Mouse (Mus musculus) hindbrain, embryonic 13.5 days (tissue): ENCODE measurements around the gene Med1. TPM values are rescaled to one million over a fixed set of nuclear protein-coding genes. Genes with fewer than 3 reads are reported as not detected.
"Not testable (repeated sequence)": the region's sequence is repeated elsewhere in the genome, so short reads cannot be mapped to it uniquely, and the experiment has no call there.

Source experiments
- ATAC-seq: fragments of 200-750 bp; cut with Nextera tagmentation; 2 replicates; pipeline ENCODE4 v1.8.0; 2017; ENCODE audit warnings: moderate TSS enrichment; ENCODE audit not compliant: low FRiP score
- H3K27ac ChIP-seq: fragments of 300-500 bp; sonication (generic); 2 replicates; pipeline ENCODE4 v1.5.1; 2015; ENCODE audit warnings: inconsistent platforms, mild to moderate bottlenecking, moderate library complexity
- H3K27me3 ChIP-seq: fragments of 300-500 bp; sonication (generic); 2 replicates; pipeline ENCODE4 v1.6.1; 2015; ENCODE audit warnings: mild to moderate bottlenecking, inconsistent platforms
- H3K36me3 ChIP-seq: fragments of 300-500 bp; sonication (generic); 2 replicates; pipeline ENCODE4 v1.6.1; 2015; ENCODE audit warnings: mild to moderate bottlenecking, inconsistent platforms
- H3K4me1 ChIP-seq: fragments of 300-500 bp; sonication (generic); replicated peaks from 2 replicates; pipeline ENCODE4 v1.6.1; 2015; ENCODE audit warnings: inconsistent platforms
- H3K4me2 ChIP-seq: fragments of 300-500 bp; sonication (generic); 2 replicates; pipeline ENCODE4 v1.6.1; 2015; ENCODE audit warnings: inconsistent platforms, mild to moderate bottlenecking, moderate library complexity
- H3K4me3 ChIP-seq: fragments of 300-500 bp; sonication (generic); 2 replicates; pipeline ENCODE4 v1.5.1; 2015; ENCODE audit warnings: mild to moderate bottlenecking, inconsistent platforms
- H3K9ac ChIP-seq: fragments of 300-500 bp; sonication (generic); 2 replicates; pipeline ENCODE4 v1.6.1; 2015; ENCODE audit warnings: mild to moderate bottlenecking, inconsistent platforms
- H3K9me3 ChIP-seq: fragments of 300-500 bp; sonication (generic); 2 replicates; pipeline ENCODE4 v1.6.1; 2016; ENCODE audit warnings: inconsistent platforms
- WGBS: fragments of 180-500 bp; shearing (Covaris S2); methylation state at CpG from one replicate; pipeline ENCODE4 v1.1.7; 2015; 5-methylcytosine and 5-hydroxymethylcytosine counted together
- polyA plus RNA-seq: library from polyadenylated mRNA; unstranded; fragments of >200 nt; fragmentation: Nextera tagmentation; extraction: Ambion mirVana; gene quantifications from 2 replicates; pipeline ENCODE4 v1.2.1, GENCODE M21; 2015

The Med1 gene
- polyA plus RNA-seq, 1 experiment from 2014 or later: 67.0 TPM

GRCm38 (mm10) chr11:98201791-98202640 lies 8.9 kb upstream of the Med1 start:
- peak; percentile 15 for ATAC-seq
- Histone ChIP-seq H3K9ac (peak overlapping the region; percentile 81), H3K36me3 (no peaks in the 10 kb centered on the region), H3K27ac (peak overlapping the region; percentile 85), H3K9me3 (no peaks in the 10 kb centered on the region), H3K4me2 (peak overlapping the region; percentile 78), H3K4me3 (peak overlapping the region; percentile 90), H3K4me1 (peaks cover 25% of the 10 kb centered on the region), H3K27me3 (0 out of 2 replicates have a peak, but pooled peaks cover 4% of the 10 kb centered on the region)
- WGBS: 1% methylated on average over 27 of the region's 27 CpGs

GRCm38 (mm10) chr11:98190820-98191219 lies 2.3 kb downstream of the Med1 start:
- WGBS: 95% methylated on average over 5 of the region's 5 CpGs
- ATAC-seq: no peak
- H3K9ac ChIP-seq: peak overlapping the region; percentile 43; the same call in 1 of the 2 replicates
- peaks cover 23% of the 10 kb centered on the region for H3K4me1 ChIP-seq
- H3K36me3 ChIP-seq: peaks cover 40% of the 10 kb centered on the region
- no peak overlapping the region for H3K27ac ChIP-seq
- no peak overlapping the region for H3K4me3 ChIP-seq
- no peak overlapping the region for H3K4me2 ChIP-seq
- no peaks in the 10 kb centered on the region for H3K27me3 ChIP-seq
- H3K9me3 ChIP-seq: no peaks in the 10 kb centered on the region

- Histone ChIP-seq H3K27ac (no peak overlapping the region), H3K4me1 (peaks cover 20% of the 10 kb centered on the region), H3K36me3 (peaks cover 69% of the 10 kb centered on the region), H3K4me2 (no peak overlapping the region), H3K4me3 (no peak overlapping the region), H3K27me3 (no peaks in the 10 kb centered on the region), H3K9me3 (no peaks in the 10 kb centered on the region), H3K9ac (no peak overlapping the region)
- ATAC-seq: no peak
- 95% methylated on average over 9 of the region's 9 CpGs for WGBS
Measured at GRCm38 (mm10) chr11:98187640-98188395, 5.3 kb downstream of the Med1 start.

GRCm38 (mm10) chr11:98182149-98182548 lies 10.9 kb downstream of the Med1 start:
- H3K4me2 ChIP-seq, H3K4me3 ChIP-seq, H3K27ac ChIP-seq, H3K27me3 ChIP-seq, H3K9ac ChIP-seq, ATAC-seq, H3K9me3 ChIP-seq, H3K4me1 ChIP-seq: not testable (repeated sequence)
- WGBS: 98% methylated on average over 3 of the region's 3 CpGs
- peaks cover 83% of the 10 kb centered on the region for H3K36me3 ChIP-seq

- peaks cover 75% of the 10 kb centered on the region for H3K36me3 ChIP-seq
- H3K9me3 ChIP-seq: no peaks in the 10 kb centered on the region
- no peaks in the 10 kb centered on the region for H3K4me1 ChIP-seq
- H3K9ac ChIP-seq: no peak overlapping the region
- WGBS: 91% methylated on average over 1 of the region's 1 CpGs
- no peak for ATAC-seq
- H3K4me3 ChIP-seq: no peak overlapping the region
- no peaks in the 10 kb centered on the region for H3K27me3 ChIP-seq
- H3K27ac ChIP-seq: no peak overlapping the region
- no peak overlapping the region for H3K4me2 ChIP-seq
Measured at GRCm38 (mm10) chr11:98168400-98168799, 24.7 kb downstream of the Med1 start.

- H3K9me3 ChIP-seq: no peaks in the 10 kb centered on the region
- 84% methylated on average over 6 of the region's 6 CpGs for WGBS
- H3K9ac ChIP-seq: no peak overlapping the region
- no peak overlapping the region for H3K4me2 ChIP-seq
- no peaks in the 10 kb centered on the region for H3K27me3 ChIP-seq
- no peaks in the 10 kb centered on the region for H3K4me1 ChIP-seq
- no peak overlapping the region for H3K27ac ChIP-seq
- ATAC-seq: no peak
- H3K4me3 ChIP-seq: no peak overlapping the region
- peaks cover 57% of the 10 kb centered on the region for H3K36me3 ChIP-seq
Measured at GRCm38 (mm10) chr11:98155094-98155493, 38.0 kb downstream of the Med1 start.

GRCm38 (mm10) chr11:98150625-98151156 lies 42.4 kb downstream of the Med1 start:
- Histone ChIP-seq H3K4me2 (peak overlapping the region; percentile 75), H3K9ac (no peak overlapping the region), H3K27me3 (no peaks in the 10 kb centered on the region), H3K4me1 (peaks cover 29% of the 10 kb centered on the region), H3K27ac (no peak overlapping the region), H3K9me3 (no peaks in the 10 kb centered on the region), H3K4me3 (peak overlapping the region; percentile 96), H3K36me3 (peaks cover 20% of the 10 kb centered on the region)
- WGBS: 13% methylated on average over 10 of the region's 10 CpGs
- ATAC-seq: no peak

- Histone ChIP-seq H3K4me1 (peaks cover 33% of the 10 kb centered on the region), H3K9me3 (no peaks in the 10 kb centered on the region), H3K27ac (peak within 1 kb of the TSS; percentile 99), H3K36me3 (peaks cover 14% of the 10 kb centered on the region), H3K9ac (peak within 1 kb of the TSS; percentile 95), H3K4me2 (peak within 1 kb of the TSS; percentile 75), H3K27me3 (no peaks in the 10 kb centered on the region), H3K4me3 (peak within 1 kb of the TSS; percentile 96)
- peak; percentile 87 for ATAC-seq
- WGBS: under 1% methylated on average over 64 of the region's 65 CpGs
Measured at GRCm38 (mm10) chr11:98149786-98150624, 43.1 kb downstream of the Med1 start, which contains the start of gene Fbxl20. Gene Fbxl20 (minus strand): TSS chr11:98150403.

GRCm38 (mm10) chr11:98149304-98149750 lies 43.8 kb downstream of the Med1 start:
- H3K27me3 ChIP-seq: no peaks in the 10 kb centered on the region
- peak; percentile 91 for ATAC-seq
- H3K4me3 ChIP-seq: peak overlapping the region; percentile 96
- peak overlapping the region; percentile 99 for H3K27ac ChIP-seq
- WGBS: under 1% methylated on average over 49 of the region's 57 CpGs
- H3K9ac ChIP-seq: peak overlapping the region; percentile 95
- H3K4me1 ChIP-seq: peaks cover 33% of the 10 kb centered on the region
- H3K9me3 ChIP-seq: no peaks in the 10 kb centered on the region
- peaks cover 7% of the 10 kb centered on the region for H3K36me3 ChIP-seq
- H3K4me2 ChIP-seq: peak overlapping the region; percentile 75

- Histone ChIP-seq H3K4me1 (peaks cover 33% of the 10 kb centered on the region), H3K9ac (peak overlapping the region; percentile 95), H3K27me3 (no peaks in the 10 kb centered on the region), H3K36me3 (peaks cover 2% of the 10 kb centered on the region; the same call in 1 of the 2 replicates), H3K9me3 (no peaks in the 10 kb centered on the region), H3K4me2 (peak overlapping the region; percentile 75), H3K4me3 (peak overlapping the region; percentile 96), H3K27ac (peak overlapping the region; percentile 99)
- ATAC-seq: peak; percentile 38; the same call in 1 of the 2 replicates
- 3% methylated on average over 41 of the region's 45 CpGs for WGBS
Measured at GRCm38 (mm10) chr11:98148551-98149301, 44.4 kb downstream of the Med1 start.

- no peak for ATAC-seq
- no peaks in the 10 kb centered on the region for H3K9me3 ChIP-seq
Measured at GRCm38 (mm10) chr11:98145856-98146255, 47.2 kb downstream of the Med1 start.

More at GRCm38 (mm10) chr11:98145856-98146255, 47.2 kb downstream of the Med1 start:
- Histone ChIP-seq H3K9ac (no peak overlapping the region), H3K27ac (no peak overlapping the region), H3K4me2 (no peak overlapping the region), H3K36me3 (no peaks in the 10 kb centered on the region; the same call in 1 of the 2 replicates), H3K4me1 (peaks cover 33% of the 10 kb centered on the region), H3K27me3 (no peaks in the 10 kb centered on the region), H3K4me3 (no peak overlapping the region)
- 85% methylated on average over 7 of the region's 7 CpGs for WGBS
